Mouse (Mus musculus): ENCODE measurements around the gene Prps1l3. TPM values are rescaled to one million over a fixed set of nuclear protein-coding genes. Genes with fewer than 3 reads are reported as not detected.
"Not testable (repeated sequence)": the region's sequence is repeated elsewhere in the genome, so short reads cannot be mapped to it uniquely, and the experiment has no call there.

Prps1l3 gene
- total RNA-seq (2021) = 10 to 100 TPM; 16.0 to 18.1 TPM

DNA sequence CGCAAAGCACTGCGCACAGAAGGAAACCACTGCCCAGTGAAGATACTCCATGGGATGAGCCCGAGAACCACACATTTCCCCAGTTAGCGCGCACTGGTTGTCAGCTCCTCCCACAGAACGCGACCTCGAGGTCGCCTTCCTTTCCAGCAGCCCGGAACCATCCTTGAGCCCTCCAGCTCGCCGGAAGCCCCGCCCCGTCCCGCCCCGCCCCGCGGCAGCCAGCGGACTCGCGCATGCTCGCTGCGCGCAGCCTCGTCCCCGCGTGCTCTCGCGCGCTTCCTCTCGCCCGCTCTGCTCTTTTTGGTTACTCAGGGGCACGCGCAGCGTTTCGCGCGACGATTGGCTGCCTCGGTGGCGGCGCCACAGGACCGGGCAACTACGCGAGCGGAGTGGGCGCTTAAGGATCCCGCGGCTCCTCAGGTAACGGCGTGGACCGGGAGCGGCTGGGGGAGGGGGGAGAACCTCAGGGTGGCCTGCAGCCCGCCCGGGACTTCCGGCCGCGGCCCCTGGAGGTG is at the start of gene Prps1l3, which contains the start of gene Mipol1:
Prps1l3 (plus strand) TSS at position 221 of the 515 bp plus-strand sequence.
Mipol1 (plus strand) TSS at position 236 of the 515 bp plus-strand sequence.
- DNase-seq (ENCODE audit: low spot score) = peak; percentile 80
- intact Hi-C loops (cut with DNase I) = loop anchor here (10.0 kb wide), 1 partner anchor 1985 kb away; the partner anchor contains the start of gene Fbxo33

DNA sequence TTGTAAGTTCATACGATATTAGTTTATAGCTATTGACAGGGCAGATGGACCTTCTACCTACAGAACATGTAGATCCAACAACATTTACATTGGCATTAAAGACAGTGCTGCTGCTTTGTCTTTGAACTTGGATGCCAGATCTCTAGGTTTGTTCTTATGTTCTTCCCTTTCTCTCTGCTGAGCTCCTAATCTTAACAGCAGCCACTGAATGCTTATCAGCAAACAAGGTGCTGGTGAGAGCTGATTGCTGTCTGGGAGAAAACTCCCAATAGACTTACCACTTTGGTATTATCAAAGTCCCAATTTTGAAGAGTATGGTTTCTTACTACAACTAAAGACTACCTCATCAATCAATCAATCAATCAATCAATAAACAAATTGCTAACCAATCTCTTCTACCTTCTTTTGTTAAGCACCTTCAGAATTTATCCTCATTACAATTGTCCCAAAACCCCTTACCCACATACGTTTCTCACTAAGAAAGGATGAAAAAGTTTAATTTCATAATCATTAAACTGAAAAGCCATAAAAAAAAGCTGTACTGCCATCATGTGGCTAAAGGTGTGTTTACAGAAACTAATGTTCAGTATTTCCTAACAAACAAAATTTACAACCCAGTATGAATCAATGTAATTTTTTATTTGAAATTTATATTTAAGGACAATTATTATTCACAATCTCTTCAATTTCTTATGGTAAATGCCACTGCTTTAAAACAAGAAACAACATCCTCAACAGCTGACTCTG is 45.6 kb upstream of the Prps1l3 start:
- no peak for DNase-seq (ENCODE audit: low spot score)
- intact Hi-C loops (cut with DNase I) = loop anchor here (5.0 to 10.0 kb wide), 3 partner anchors 200 to 1127 kb away; no protein-coding TSS in a partner anchor

DNA sequence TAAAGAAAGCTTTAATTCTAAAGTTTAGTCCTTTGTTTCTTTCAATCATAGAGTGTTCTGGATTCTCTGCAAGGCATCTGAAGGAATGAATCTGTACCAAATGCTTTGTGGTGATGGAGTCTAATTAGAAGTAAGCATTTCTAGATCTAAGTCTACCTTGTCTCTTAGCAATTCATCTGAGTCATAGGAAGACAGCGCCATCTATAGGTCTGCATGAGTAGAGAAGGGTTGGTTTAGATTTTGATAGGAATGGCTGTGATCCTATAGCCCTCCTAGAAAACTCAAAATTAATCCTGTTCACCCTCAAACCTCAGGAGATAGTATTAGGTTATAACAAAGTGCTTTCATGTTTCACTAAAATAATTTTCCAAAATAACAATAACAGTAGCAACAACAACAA is 44.7 kb upstream of the Prps1l3 start:
- no peak for DNase-seq (ENCODE audit: low spot score)
- intact Hi-C loops (cut with DNase I) = loop anchor here (5.0 to 10.0 kb wide), 3 partner anchors 201 to 1128 kb away; no protein-coding TSS in a partner anchor

DNA sequence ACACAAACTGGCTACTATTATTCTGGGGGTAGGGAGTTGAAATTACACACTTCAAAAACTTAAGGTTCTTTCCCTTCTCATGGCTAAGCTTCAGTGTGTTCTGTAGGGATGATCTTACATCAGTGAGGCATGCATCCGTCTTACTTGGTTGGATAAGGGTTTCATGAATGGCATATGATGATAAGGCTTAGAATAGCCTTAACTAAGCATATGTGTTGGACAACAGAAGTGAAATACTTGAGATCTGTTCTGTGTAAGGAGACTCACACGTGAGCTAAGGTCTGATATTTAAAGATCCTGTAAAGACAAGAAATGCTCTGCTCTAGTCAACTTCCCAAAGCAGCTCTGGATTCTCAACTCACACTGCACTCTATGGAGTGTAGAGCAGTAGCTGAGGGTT is 44.1 kb upstream of the Prps1l3 start:
- intact Hi-C loops (cut with DNase I) = loop anchor here (5.0 to 10.0 kb wide), 3 partner anchors 201 to 1129 kb away; no protein-coding TSS in a partner anchor
- DNase-seq (ENCODE audit: low spot score) = no peak

DNA sequence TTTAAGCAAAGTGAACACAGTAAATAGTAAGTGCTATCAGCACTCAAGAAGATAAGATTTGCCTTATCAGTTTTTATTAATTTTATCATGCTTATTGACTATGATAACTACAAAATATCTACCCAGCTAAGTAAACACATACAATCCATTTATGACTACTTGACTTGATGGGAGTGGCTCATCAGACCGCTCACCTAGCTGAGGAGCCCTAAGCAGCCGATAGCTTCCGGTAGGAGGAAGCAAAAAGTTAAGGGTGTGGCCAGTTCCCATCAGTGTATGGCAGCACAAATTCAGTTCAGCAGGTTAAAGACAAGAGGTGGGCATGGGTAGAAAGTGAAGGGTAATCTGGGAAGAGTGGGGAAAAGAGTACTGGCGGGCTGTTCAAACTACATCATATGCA is 43.2 kb upstream of the Prps1l3 start:
- DNase-seq (ENCODE audit: low spot score) = no peak
- intact Hi-C loops (cut with DNase I) = loop anchor here (5.0 to 10.0 kb wide), 3 partner anchors 202 to 1130 kb away; no protein-coding TSS in a partner anchor

DNA sequence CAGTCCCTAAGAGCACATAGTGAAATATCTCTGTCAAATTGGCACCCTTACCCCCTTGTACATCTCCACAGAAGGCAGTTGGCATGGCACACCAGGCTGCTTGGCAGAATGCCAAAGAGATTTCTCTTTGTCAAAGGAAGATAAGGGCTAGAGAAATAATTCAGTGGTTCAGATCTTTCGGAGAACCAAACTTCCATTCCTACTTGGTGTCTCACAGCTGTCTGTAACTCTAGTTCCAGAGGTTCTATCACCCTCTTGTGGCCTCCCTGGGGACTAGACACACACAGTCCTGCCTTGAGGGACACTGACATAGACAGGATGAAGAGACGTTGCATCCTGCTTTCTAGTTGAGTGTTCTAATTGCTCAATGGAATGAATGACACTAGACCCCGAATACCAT is 35.6 kb upstream of the Prps1l3 start:
- intact Hi-C loops (cut with DNase I) = no loop called here
- no peak for DNase-seq (ENCODE audit: low spot score)

DNA sequence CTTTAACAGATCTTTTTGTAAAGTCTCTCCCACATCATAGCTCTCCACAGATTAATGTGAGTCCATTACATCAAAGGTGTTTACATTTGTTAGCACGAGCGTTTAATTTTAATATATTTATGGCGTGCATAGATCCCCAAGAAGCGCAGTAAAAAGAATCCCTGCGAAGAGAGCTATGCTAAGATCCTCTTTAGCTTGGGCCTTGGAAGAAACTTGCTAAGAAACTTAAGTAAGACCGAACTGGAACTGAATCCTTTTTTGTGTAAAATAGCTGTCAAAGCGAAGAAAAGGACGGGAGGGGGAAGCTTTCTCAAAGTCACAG is 34.0 kb upstream of the Prps1l3 start:
- intact Hi-C loops (cut with DNase I) = no loop called here
- DNase-seq (ENCODE audit: low spot score) = no peak

DNA sequence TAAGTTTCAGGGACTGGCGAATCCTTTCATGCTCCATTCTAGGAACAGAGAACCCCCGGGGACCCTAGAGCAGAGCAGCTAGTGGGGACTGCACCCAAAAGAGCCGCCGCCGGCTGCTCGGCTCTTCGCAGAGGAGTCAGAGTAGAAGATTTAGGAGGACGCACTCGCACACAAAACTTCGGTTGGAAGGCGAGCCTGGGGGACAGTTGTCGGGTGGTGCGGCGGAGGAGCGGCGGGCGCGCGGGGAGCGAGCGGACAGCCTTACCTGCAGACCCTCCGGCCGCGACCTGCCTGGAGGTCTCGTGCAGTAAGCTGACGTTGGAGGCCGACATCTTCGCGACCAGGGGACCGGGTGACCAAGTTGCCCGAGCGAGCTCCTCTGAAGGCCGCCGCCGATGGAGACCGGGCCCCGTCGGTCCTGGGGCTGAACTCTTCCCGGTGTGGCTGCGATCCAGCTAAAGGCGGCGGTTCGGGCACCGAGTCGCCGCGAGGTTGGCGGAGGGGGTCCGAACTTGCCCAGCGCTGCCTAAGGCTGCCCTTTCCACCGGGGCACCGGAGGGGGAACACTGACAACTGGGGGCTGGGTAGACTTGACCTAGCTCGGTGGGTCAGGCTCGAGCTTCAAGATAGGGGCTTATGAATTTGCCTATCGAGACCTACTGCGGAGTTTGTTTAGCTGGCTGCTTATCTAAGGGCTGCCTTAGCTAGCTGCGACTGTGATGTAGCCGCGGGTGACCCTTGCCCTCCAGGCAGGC is 33.4 kb upstream of the Prps1l3 start:
- no peak for DNase-seq (ENCODE audit: low spot score)
- intact Hi-C loops (cut with DNase I) = no loop called here

DNA sequence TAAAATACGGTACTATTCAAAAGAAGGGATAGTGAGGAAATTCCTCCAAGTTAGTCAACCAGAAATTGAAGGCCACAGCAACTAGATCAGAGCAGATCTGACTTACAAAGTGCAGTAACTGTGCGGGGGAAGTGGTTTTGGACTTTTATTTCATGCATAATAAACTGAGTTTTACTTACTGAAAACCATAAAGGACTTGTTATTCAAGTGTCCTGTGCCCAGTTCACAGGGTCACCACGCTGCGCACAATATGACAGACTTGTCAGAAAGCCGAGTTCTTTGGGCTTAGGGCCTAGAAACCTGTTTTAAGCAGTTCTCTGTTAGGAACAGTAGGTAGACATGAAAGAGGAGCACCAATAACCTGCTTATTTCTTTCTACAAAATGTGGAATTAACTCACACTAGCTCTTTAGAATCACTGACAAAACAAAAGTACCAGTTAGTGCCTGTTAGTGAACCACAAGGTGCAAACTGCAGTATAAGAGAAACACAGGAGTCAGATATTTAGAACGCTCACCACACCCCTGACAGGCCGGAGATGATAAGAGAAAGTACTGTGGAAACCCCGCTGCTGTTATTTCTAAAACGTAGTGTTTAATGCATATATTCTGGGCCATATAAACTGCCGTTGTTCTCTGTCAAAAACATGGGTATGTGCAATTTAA is 32.7 kb upstream of the Prps1l3 start, which contains the start of gene Slc25a21:
Slc25a21 (minus strand) TSS at position 110 of the 664 bp plus-strand sequence.
- no peak for DNase-seq (ENCODE audit: low spot score)
- intact Hi-C loops (cut with DNase I) = no loop called here

DNA sequence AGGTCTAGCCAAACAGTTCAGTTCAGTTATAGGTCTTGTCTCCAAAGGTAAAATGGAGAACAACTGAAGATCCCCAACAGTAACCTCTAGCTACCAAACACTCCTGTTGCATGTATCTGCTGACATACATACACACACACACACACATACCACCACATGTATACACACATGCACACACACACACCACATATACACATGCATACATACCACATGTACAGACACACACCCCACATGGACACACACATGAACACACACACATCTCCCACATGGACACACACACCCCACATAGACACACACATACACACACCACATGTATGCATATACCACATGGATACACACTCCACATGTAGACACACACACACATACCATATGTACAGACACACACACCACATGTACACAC is 31.9 kb upstream of the Prps1l3 start:
- intact Hi-C loops (cut with DNase I) = no loop called here
- DNase-seq (ENCODE audit: low spot score) = no peak

DNA sequence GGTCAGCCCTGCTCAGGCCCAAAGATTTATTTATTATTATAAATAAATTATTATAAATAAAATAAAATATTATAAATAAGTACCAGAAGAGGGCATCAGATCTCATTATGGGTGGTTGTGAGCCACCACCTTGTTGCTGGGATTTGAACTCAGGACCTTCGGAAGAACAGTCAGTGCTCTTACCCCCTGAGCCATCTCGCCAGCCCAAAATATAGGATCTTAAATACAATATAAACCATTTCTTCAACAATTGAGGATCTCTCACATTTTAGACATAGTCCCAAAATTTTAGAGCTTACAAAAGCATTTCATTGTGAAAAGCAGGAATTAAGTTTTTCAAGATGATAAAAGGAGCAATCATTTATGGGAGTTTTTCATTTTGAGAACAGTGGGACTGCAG is 30.8 kb upstream of the Prps1l3 start:
- DNase-seq (ENCODE audit: low spot score) = no peak
- intact Hi-C loops (cut with DNase I) = no loop called here

DNA sequence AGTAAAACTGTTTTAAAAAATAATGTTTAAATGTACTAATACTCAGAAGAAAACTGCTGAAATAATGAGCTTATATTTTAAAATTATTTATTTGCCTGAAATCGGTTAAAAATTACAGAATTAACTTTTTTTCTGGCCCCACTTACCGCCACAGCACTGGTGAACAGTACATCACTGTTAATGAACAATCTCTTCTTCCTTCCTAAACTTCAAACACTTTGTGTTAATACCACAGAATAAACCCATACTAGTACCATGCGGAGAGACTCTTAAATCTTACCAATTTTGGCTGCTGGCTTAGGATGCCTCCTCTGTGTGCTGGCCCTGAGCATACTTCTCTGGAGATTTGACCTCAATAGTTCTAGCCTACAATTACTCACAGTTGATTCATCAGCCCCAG is 28.3 kb upstream of the Prps1l3 start:
- intact Hi-C loops (cut with DNase I) = no loop called here

DNA sequence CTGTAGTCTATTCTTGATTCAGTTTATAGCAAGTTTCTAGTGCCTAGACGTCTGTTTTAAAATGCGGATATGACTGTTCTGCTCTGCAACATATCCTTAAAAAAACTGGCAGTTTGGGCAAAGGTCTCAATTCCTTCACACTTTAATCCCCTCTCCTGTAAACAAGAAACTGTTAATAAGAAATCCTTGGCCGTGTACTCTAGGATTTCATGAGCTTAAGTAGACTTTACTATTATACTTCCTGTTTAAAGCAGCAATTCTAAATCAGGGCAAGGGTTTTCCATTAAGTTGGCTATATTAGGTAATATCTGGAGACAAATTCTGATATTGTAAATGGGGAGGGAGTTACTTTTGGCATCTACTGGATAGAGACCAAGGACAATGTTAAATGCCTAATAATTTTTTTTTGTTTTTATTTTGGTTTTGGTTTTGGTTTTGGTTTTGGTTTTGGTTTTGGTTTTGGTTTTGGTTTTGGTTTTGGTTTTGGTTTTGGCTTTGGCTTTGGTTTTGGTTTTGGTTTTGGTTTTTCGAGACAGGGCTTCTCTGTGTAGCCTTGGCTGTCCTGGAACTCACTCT is 25.8 kb upstream of the Prps1l3 start:
- DNase-seq (ENCODE audit: low spot score) = no peak
- intact Hi-C loops (cut with DNase I) = no loop called here

More for the DNA sequence above, 28.3 kb upstream of the Prps1l3 start:
- no peak for DNase-seq (ENCODE audit: low spot score)

DNA sequence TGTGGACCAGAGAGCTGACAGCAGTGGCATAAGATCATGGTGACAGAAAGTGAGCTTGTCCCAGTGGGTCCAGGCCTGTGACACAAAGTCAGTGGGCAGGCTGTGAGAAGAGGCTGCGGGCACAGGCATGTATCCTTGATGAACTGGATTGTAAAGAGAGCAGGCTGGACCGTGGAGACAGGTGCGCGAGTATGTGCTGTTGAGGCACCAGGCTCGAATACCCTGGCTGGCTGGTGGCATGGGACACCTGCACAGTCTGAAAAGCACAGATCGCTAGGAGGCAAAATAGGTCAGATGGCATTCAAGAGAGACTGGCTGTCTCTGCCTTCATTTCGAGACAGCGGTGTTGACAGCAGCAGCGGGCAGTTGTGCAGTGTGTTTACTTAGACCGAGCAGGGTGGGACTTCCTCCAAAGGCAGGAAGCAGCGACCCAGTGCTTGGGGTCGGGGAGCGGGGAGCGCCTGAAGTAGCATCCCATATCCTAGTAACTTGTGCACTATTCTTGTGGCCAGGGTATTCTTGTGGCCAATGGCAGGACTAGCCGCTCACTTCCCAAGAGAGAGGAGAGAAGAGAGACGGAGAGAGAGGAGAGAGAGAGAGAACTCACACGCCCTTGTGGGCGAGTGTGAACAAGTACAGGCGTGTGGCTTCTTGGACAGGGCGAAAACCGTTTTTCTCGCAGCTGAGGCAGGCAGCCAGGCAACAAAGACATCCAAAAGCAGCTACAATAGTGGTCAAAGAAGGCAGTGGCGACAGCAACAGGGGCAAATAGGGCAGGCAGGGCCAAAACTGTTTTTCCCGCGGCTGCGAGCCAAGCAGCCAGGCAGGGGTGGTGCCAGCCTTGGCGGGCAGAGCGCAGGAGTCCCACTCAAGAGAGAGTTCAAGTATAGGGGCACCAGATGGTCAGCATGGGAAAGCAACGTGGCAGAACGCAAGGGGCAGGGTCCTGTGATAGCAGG is 18.6 kb upstream of the Prps1l3 start:
- DNase-seq (ENCODE audit: low spot score) = peak; percentile 12
- intact Hi-C loops (cut with DNase I) = no loop called here

DNA sequence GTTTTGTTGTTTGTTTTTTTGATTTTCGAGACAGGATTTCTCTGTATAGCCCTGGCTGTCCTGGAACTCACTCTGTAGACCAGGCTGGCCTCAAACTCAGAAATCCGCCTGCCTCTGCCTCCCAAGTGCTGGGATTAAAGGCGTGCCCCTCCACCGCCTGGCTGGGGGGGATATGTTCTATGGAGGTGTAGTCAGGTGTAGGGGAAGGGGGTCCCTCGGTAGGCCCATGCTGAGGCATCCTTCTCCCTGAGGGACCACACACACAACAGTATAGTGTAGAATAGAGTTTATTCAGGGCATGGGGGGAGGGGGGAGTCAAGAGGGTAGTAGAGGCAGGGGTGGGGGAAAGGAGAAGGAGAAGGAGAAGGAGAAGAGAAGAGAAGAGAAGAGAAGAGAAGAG is 17.7 kb upstream of the Prps1l3 start:
- intact Hi-C loops (cut with DNase I); DNase-seq (ENCODE audit: low spot score): not testable (repeated sequence)

DNA sequence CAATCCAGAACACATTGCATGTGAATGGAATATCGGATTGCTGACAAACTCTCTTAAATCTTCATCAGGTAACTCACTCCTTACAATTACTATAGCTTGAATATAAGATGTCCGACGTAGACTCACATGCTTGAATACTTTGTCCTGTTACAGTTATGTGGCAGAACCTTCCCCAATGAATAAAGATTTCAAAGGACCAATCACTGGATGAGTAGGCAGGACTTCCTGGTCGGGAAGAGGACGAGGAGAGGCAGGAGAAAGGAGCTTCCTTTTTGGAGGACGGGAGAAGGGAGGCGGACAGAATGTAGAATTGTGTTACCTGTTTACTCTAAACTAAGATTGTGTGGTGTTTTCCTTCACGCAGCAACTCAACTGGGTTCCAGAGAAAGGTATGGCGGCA is 3.8 kb upstream of the Prps1l3 start:
- intact Hi-C loops (cut with DNase I) = no loop called here
- DNase-seq (ENCODE audit: low spot score) = no peak

DNA sequence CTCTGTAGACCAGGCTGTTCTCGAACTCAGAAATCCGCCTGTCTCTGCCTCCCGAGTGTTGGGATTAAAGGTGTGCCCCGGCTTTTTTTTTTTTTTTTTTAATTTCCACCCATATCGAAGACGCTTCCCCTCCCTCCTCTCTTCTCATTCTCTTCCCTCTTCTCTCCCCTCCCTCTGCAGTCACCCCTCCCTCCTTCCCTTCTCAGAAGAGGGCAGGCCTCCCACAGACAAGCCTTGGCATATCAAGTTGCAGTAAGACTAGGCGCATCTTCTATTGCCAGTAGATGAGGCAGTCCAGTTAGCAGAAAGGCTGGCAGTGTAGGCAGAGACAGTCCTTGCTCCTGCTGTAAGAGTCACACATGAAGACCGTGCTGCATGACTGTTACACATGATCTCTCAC is 2.4 kb upstream of the Prps1l3 start:
- intact Hi-C loops (cut with DNase I) = no loop called here
- no peak for DNase-seq (ENCODE audit: low spot score)

DNA sequence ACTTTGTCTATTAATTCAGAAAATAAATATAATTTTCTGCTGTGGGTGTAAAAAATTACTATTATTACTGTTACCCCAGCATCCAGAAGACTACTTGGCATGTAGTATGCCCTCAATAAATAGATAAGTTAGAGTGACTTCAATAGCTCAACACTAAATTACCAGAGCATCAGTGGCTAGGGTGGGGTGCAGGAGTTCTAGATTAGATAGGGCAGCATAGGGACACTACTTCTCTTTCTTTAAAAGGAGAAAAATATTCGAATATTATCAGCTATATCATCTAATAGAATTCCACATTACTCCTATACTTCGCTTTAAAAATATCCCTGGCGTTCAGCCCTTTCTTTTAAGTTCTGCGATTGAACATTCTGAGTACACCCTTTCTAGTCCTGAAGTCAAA is 509 bp upstream of the Prps1l3 start:
- intact Hi-C loops (cut with DNase I) = loop anchor here (10.0 kb wide), 1 partner anchor 1985 kb away; the partner anchor contains the start of gene Fbxo33
- DNase-seq (ENCODE audit: low spot score) = no peak
